Mouse (Mus musculus) forebrain, embryonic 10.5 days (tissue): ENCODE results near the gene Foxn1. TPM values are rescaled to one million over a fixed set of nuclear protein-coding genes. Genes with fewer than 3 reads are reported as not detected.

ENCODE experiments used
- DNase-seq: peaks from one replicate; pipeline ENCODE4 v3.0.0-alpha.2; 2017; ENCODE audit warnings: low spot score; ENCODE audit errors: extremely low spot score
- H3K27ac ChIP-seq: fragments of 300-500 bp; sonication (generic); 2 replicates; pipeline ENCODE4 v1.5.1; 2016; ENCODE audit warnings: mild to moderate bottlenecking
- H3K27me3 ChIP-seq: fragments of 300-500 bp; sonication (generic); 2 replicates; pipeline ENCODE4 v1.6.1; 2016; ENCODE audit warnings: mild to moderate bottlenecking; ENCODE audit not compliant: poor library complexity, severe bottlenecking
- H3K36me3 ChIP-seq: fragments of 300-500 bp; sonication (generic); replicated peaks from 2 replicates; pipeline ENCODE4 v1.6.1; 2016; ENCODE audit warnings: mild to moderate bottlenecking, moderate library complexity
- H3K4me1 ChIP-seq: fragments of 300-500 bp; sonication (generic); 2 replicates; pipeline ENCODE4 v1.6.1; 2016
- H3K4me3 ChIP-seq: fragments of 300-500 bp; sonication (generic); 2 replicates; pipeline ENCODE4 v1.5.1; 2016; ENCODE audit warnings: mild to moderate bottlenecking, moderate library complexity
- H3K9me3 ChIP-seq: fragments of 300-500 bp; sonication (generic); 2 replicates; pipeline ENCODE4 v1.6.1; 2016; ENCODE audit warnings: mild to moderate bottlenecking, moderate library complexity
- WGBS: fragments of 180-500 bp; shearing (Covaris S2); methylation state at CpG from one replicate; pipeline ENCODE4 v1.1.7; 2016; 5-methylcytosine and 5-hydroxymethylcytosine counted together
- polyA plus RNA-seq: library from polyadenylated mRNA; unstranded; fragments of >200 nt; fragmentation: Nextera tagmentation; extraction: Ambion mirVana; gene quantifications from 2 replicates; pipeline ENCODE4 v1.2.1, GENCODE M21; 2016

Foxn1 gene
- polyA plus RNA-seq, 1 experiment from 2014 or later: not detected

DNA sequence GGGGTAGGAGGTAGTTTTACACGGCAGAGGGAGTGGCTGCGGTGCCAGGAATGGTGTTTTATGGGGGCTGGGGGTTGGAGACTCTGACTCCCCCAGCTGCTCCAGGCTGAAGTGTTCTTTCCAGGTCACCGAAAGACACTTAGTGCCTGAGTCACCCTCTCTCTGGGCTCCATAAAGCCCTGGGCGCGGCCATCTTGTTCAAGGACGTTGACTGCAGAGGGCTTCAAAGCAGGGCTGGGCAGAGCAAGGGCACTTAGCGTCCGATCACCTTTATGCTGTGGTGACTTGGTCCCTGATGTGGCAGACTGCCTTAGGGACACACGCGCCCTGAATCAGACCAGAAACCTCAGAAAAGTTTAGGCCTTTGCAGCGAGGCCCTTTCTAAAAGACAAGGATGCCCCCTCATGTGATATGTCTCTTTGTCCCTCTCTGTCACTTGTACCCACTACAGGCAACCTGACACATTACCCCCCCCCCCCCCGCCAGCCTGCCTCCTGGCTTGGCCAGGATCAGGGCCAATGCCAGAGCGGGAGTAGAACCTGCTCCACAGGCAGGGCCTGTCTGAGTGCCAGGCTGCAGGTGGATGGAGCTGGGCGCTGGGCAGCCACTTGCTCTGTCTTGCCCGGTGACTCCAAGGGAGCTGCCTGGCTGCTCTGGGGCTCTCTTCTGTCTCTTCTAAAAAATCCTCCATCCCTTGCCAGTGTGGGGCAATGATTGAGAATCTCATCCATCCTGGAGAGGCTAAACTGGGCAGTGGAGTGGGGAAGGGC is 18.7 kb downstream of the Foxn1 start:
- no peaks in the 10 kb centered on the region for H3K9me3 ChIP-seq
- no peaks in the 10 kb centered on the region for H3K36me3 ChIP-seq
- H3K4me1 ChIP-seq: peaks cover 15% of the 10 kb centered on the region
- no peak overlapping the region for H3K27ac ChIP-seq
- H3K4me3 ChIP-seq: no peak overlapping the region
- 93% methylated on average over 15 of the region's 15 CpGs for WGBS
- no peak for DNase-seq
- H3K27me3 ChIP-seq: no peaks in the 10 kb centered on the region

GRCm38 (mm10) chr11:78364103-78364502 is 22.3 kb downstream of the Foxn1 start:
- peaks cover 24% of the 10 kb centered on the region for H3K4me1 ChIP-seq
- no peak overlapping the region for H3K4me3 ChIP-seq
- no peaks in the 10 kb centered on the region for H3K36me3 ChIP-seq
- H3K27ac ChIP-seq: no peak overlapping the region
- no peaks in the 10 kb centered on the region for H3K9me3 ChIP-seq
- H3K27me3 ChIP-seq: peaks cover 7% of the 10 kb centered on the region
- 63% methylated on average over 8 of the region's 8 CpGs for WGBS
- DNase-seq: no peak

GRCm38 (mm10) chr11:78363309-78364007 is 22.9 kb downstream of the Foxn1 start:
- Histone ChIP-seq H3K36me3 (no peaks in the 10 kb centered on the region), H3K4me1 (peaks cover 28% of the 10 kb centered on the region), H3K27ac (no peak overlapping the region), H3K9me3 (no peaks in the 10 kb centered on the region), H3K4me3 (no peak overlapping the region), H3K27me3 (peaks cover 13% of the 10 kb centered on the region)
- 84% methylated on average over 13 of the region's 13 CpGs for WGBS
- DNase-seq: no peak

DNA sequence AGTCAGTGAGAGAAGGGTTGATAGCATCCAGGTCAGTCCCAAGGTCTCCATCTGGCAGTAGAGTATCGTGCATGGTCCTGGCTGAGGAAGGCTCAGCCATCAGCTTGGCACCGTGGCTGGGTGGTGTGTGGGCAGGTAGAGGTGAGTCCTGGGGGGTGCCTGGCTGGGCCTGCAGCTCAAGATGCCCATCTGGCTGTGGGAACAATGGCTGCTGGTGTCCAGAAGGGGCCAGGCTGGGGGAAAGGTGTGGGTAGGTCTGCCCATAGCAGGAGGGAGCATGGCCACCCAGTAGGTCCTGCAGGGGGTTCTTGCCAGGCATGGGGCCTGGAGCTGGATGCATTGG is 25.6 kb downstream of the Foxn1 start:
- no peaks in the 10 kb centered on the region for H3K9me3 ChIP-seq
- H3K4me3 ChIP-seq: peak overlapping the region; percentile 46; the same call in 1 of the 2 replicates
- peaks cover 15% of the 10 kb centered on the region for H3K27me3 ChIP-seq
- H3K36me3 ChIP-seq: no peaks in the 10 kb centered on the region
- no peak for DNase-seq
- 0 out of 2 replicates have a peak overlapping the region, but pooled peaks have one; percentile 16 for H3K27ac ChIP-seq
- 62% methylated on average over 2 of the region's 2 CpGs for WGBS
- H3K4me1 ChIP-seq: peaks cover 28% of the 10 kb centered on the region

GRCm38 (mm10) chr11:78360125-78360788 is 26.1 kb downstream of the Foxn1 start:
- H3K36me3 ChIP-seq: no peaks in the 10 kb centered on the region
- H3K9me3 ChIP-seq: no peaks in the 10 kb centered on the region
- H3K27ac ChIP-seq: 0 out of 2 replicates have a peak overlapping the region, but pooled peaks have one; percentile 16
- DNase-seq: peak; percentile 72
- WGBS: 12% methylated on average over 13 of the region's 13 CpGs
- H3K4me1 ChIP-seq: peaks cover 28% of the 10 kb centered on the region
- peaks cover 15% of the 10 kb centered on the region for H3K27me3 ChIP-seq
- peak overlapping the region; percentile 46 for H3K4me3 ChIP-seq

- no peaks in the 10 kb centered on the region for H3K9me3 ChIP-seq
- H3K27me3 ChIP-seq: peaks cover 15% of the 10 kb centered on the region
- no peaks in the 10 kb centered on the region for H3K36me3 ChIP-seq
- WGBS: 14% methylated on average over 22 of the region's 22 CpGs
- DNase-seq: peak; percentile 27
- no peak overlapping the region for H3K27ac ChIP-seq
- peaks cover 18% of the 10 kb centered on the region for H3K4me1 ChIP-seq
- no peak overlapping the region; the same call in 1 of the 2 replicates for H3K4me3 ChIP-seq
These were observed 27.9 kb downstream of the Foxn1 start for GRCm38 (mm10) chr11:78358330-78359007.

DNA sequence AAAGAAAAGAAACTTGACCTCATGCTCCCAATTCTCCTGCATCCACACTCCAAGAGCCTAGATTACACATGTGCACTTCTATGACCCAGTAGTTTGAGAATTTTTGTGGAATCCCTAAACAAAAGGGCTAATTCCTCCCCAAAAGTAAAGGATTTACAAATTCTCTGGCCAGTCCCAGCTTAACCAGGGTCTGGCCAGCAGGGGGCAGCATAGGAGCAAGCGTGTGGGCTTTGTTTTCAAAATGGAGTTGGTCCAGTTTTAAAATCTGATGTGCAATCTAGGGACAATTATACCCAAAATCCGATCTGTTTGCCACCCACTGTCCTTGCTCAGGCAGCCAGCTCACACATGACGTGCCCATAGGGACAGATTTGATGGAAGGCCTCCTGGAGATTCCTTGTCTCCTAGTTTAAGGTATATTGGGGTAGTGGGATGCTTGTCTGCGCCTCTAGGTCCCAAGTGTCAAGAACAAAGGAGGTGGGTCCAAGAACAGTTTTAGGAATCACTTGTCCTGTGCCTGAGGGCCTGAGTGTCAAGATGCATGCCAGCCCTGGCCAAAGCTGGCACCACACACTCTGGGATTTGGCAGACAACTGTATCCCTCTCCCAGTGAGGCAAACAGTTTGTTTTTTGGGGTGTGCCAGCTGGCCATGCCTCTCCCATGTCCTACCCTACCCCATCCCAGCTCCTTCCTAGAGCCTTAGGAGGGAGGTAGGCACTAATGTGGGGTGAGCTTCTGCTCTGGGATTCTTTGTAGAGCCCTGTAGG is 30.7 kb downstream of the Foxn1 start:
- Histone ChIP-seq H3K9me3 (no peaks in the 10 kb centered on the region), H3K4me3 (no peak overlapping the region), H3K27me3 (peaks cover 15% of the 10 kb centered on the region), H3K4me1 (peaks cover 15% of the 10 kb centered on the region), H3K36me3 (no peaks in the 10 kb centered on the region), H3K27ac (peak overlapping the region; percentile 56)
- DNase-seq: peak; percentile 78
- WGBS: 32% methylated on average over 4 of the region's 4 CpGs

GRCm38 (mm10) chr11:78354905-78355304 is 31.5 kb downstream of the Foxn1 start:
- WGBS: 91% methylated on average over 6 of the region's 6 CpGs
- Histone ChIP-seq H3K27me3 (peaks cover 15% of the 10 kb centered on the region), H3K4me1 (peaks cover 7% of the 10 kb centered on the region), H3K9me3 (no peaks in the 10 kb centered on the region), H3K36me3 (peaks cover 3% of the 10 kb centered on the region; the same call in 1 of the 2 replicates), H3K27ac (no peak overlapping the region), H3K4me3 (no peak overlapping the region)
- no peak for DNase-seq

- Histone ChIP-seq H3K4me3 (no peak overlapping the region), H3K36me3 (peaks cover 21% of the 10 kb centered on the region), H3K4me1 (peaks cover 6% of the 10 kb centered on the region; the same call in 1 of the 2 replicates), H3K27me3 (no peaks in the 10 kb centered on the region), H3K27ac (no peak overlapping the region), H3K9me3 (no peaks in the 10 kb centered on the region)
- 86% methylated on average over 1 of the region's 1 CpGs for WGBS
- DNase-seq: no peak
These were observed 33.3 kb downstream of the Foxn1 start for GRCm38 (mm10) chr11:78353081-78353480.

GRCm38 (mm10) chr11:78349441-78350358 is 36.7 kb downstream of the Foxn1 start:
- Histone ChIP-seq H3K27me3 (no peaks in the 10 kb centered on the region), H3K4me1 (peaks cover 38% of the 10 kb centered on the region), H3K27ac (no peak overlapping the region), H3K9me3 (no peaks in the 10 kb centered on the region), H3K36me3 (peaks cover 34% of the 10 kb centered on the region), H3K4me3 (no peak overlapping the region)
- 90% methylated on average over 4 of the region's 4 CpGs for WGBS
- no peak for DNase-seq

GRCm38 (mm10) chr11:78348474-78348873 is 37.9 kb downstream of the Foxn1 start:
- Histone ChIP-seq H3K4me3 (no peak overlapping the region), H3K27ac (no peak overlapping the region), H3K27me3 (no peaks in the 10 kb centered on the region), H3K4me1 (peaks cover 50% of the 10 kb centered on the region), H3K36me3 (peaks cover 34% of the 10 kb centered on the region), H3K9me3 (no peaks in the 10 kb centered on the region)
- 64% methylated on average over 7 of the region's 7 CpGs for WGBS
- no peak for DNase-seq
